12 mouse cellular contexts compared by ENCODE assay signal in genomic region chr2:125031562-125032257, GRCm38 (mm10). TPM values are rescaled to one million over a fixed set of nuclear protein-coding genes. Genes with fewer than 3 reads are reported as not detected.
DNase-seq lines count a peak whose midpoint lies in the region; ATAC-seq and TF ChIP-seq lines count a peak whose summit lies in the region.
"Had no signal": no experiment of that assay in that cellular context is flagged by ENCODE, and none has a peak within 500 bp of the region (broad histone marks: within the 10 kb centered on the region; RNA-seq: fewer than 3 reads in every experiment).

No protein-coding gene starts in this region.

- no peaks in the 10 kb centered on the region for H3K36me3 ChIP-seq in hindbrain, embryonic 14.5 days (replicated peaks; ENCODE audit: control insufficient read depth, insufficient read depth)
- H3K36me3 ChIP-seq in hindbrain, embryonic 11.5 days (ENCODE audit: control insufficient read depth, insufficient read depth, low read length) = no peaks in the 10 kb centered on the region
- no peaks in the 10 kb centered on the region for H3K36me3 ChIP-seq in neural tube, embryonic 14.5 days (ENCODE audit: control insufficient read depth, insufficient read depth, low read length)
- no peaks in the 10 kb centered on the region for H3K36me3 ChIP-seq in lung, postnatal 0 days (ENCODE audit: insufficient read depth, low read length)
- H3K36me3 ChIP-seq: intestine, embryonic 15.5 days; limb, embryonic 12.5 days had no signal

- TF ChIP-seq EP300 in lung, postnatal 0 days (IDR thresholded peaks at IDR 0.05) = no peak

- H3K4me2 ChIP-seq in hindbrain, embryonic 14.5 days (replicated peaks) = peak overlapping the region; percentile 16; the same call in 1 of the 2 replicates
- H3K4me2 ChIP-seq in hindbrain, embryonic 11.5 days (replicated peaks; ENCODE audit: low read depth, low read length) = no peak overlapping the region
- H3K4me2 ChIP-seq in neural tube, embryonic 14.5 days (ENCODE audit: low read depth, low read length) = no peak overlapping the region
- no peak overlapping the region for H3K4me2 ChIP-seq in lung, postnatal 0 days (replicated peaks; ENCODE audit: low read depth, low read length)
- H3K4me2 ChIP-seq: intestine, embryonic 15.5 days; limb, embryonic 12.5 days had no signal

- no peaks in the 10 kb centered on the region for H3K27me3 ChIP-seq in hindbrain, embryonic 14.5 days (ENCODE audit: control insufficient read depth, insufficient read depth, low read length)
- no peaks in the 10 kb centered on the region for H3K27me3 ChIP-seq in hindbrain, embryonic 11.5 days (ENCODE audit: control insufficient read depth, insufficient read depth, low read length)
- H3K27me3 ChIP-seq in neural tube, embryonic 14.5 days (ENCODE audit: control insufficient read depth, insufficient read depth, low read length) = no peaks in the 10 kb centered on the region
- H3K27me3 ChIP-seq in lung, postnatal 0 days (replicated peaks; ENCODE audit: insufficient read depth, low read length) = no peaks in the 10 kb centered on the region
- H3K27me3 ChIP-seq: intestine, embryonic 15.5 days; limb, embryonic 12.5 days; megakaryocyte, embryonic 14.5 days had no signal

- TF ChIP-seq CTCF in lung, postnatal 0 days (IDR thresholded peaks at IDR 0.05) = no peak

- H3K4me1 ChIP-seq in hindbrain, embryonic 14.5 days (replicated peaks; ENCODE audit: control insufficient read depth, insufficient read depth, low read length) = 0 out of 2 replicates have a peak, but pooled peaks cover 10% of the 10 kb centered on the region
- no peaks in the 10 kb centered on the region for H3K4me1 ChIP-seq in hindbrain, embryonic 11.5 days (replicated peaks; ENCODE audit: control insufficient read depth, insufficient read depth, low read length)
- H3K4me1 ChIP-seq in neural tube, embryonic 14.5 days (ENCODE audit: control insufficient read depth, insufficient read depth, low read length) = no peaks in the 10 kb centered on the region
- H3K4me1 ChIP-seq in lung, postnatal 0 days (ENCODE audit: insufficient read depth, low read depth, low read length) = no peaks in the 10 kb centered on the region
- H3K4me1 ChIP-seq: intestine, embryonic 15.5 days had no signal

- WGBS in hindbrain, embryonic 14.5 days = 78% methylated on average over 12 of the region's 12 CpGs
- 90% methylated on average over 12 of the region's 12 CpGs for WGBS in hindbrain, embryonic 11.5 days
- 75% methylated on average over 12 of the region's 12 CpGs for WGBS in neural tube, embryonic 14.5 days
- WGBS in lung, postnatal 0 days = 78% methylated on average over 12 of the region's 12 CpGs

- H3K9me3 ChIP-seq in hindbrain, embryonic 14.5 days (ENCODE audit: control insufficient read depth, low read length) = no peaks in the 10 kb centered on the region
- H3K9me3 ChIP-seq in hindbrain, embryonic 11.5 days (ENCODE audit: control insufficient read depth, low read length) = no peaks in the 10 kb centered on the region
- no peaks in the 10 kb centered on the region for H3K9me3 ChIP-seq in neural tube, embryonic 14.5 days (ENCODE audit: control insufficient read depth, low read length)
- H3K9me3 ChIP-seq in lung, postnatal 0 days (ENCODE audit: low read length) = no peaks in the 10 kb centered on the region
- H3K9me3 ChIP-seq: intestine, embryonic 15.5 days; limb, embryonic 12.5 days; megakaryocyte, embryonic 14.5 days had no signal

- no peak overlapping the region for H3K9ac ChIP-seq in hindbrain, embryonic 14.5 days
- no peak overlapping the region for H3K9ac ChIP-seq in hindbrain, embryonic 11.5 days (ENCODE audit: low read depth, low read length)
- no peak overlapping the region for H3K9ac ChIP-seq in neural tube, embryonic 14.5 days (replicated peaks; ENCODE audit: low read depth, low read length)
- H3K9ac ChIP-seq in lung, postnatal 0 days (replicated peaks; ENCODE audit: low read depth) = no peak overlapping the region
- H3K9ac ChIP-seq: intestine, embryonic 15.5 days; limb, embryonic 12.5 days had no signal

- peak; percentile 86; the same call in 1 of the 2 replicates for ATAC-seq in hindbrain, embryonic 14.5 days (ENCODE audit: low FRiP score)
- ATAC-seq in hindbrain, embryonic 11.5 days (ENCODE audit: low FRiP score) = no peak
- peak; percentile 82 for ATAC-seq in neural tube, embryonic 14.5 days (ENCODE audit: low read depth)
- ATAC-seq in lung, postnatal 0 days = no peak
- ATAC-seq: intestine, embryonic 15.5 days had no signal

- H3K27ac ChIP-seq in hindbrain, embryonic 14.5 days = peak overlapping the region; percentile 61; the same call in 1 of the 2 replicates
- H3K27ac ChIP-seq in hindbrain, embryonic 11.5 days (ENCODE audit: low read depth, low read length) = no peak overlapping the region
- H3K27ac ChIP-seq in neural tube, embryonic 14.5 days (ENCODE audit: low read depth, low read length) = peak overlapping the region; percentile 48; the same call in 1 of the 2 replicates
- H3K27ac ChIP-seq in lung, postnatal 0 days (ENCODE audit: low read length) = no peak overlapping the region
- H3K27ac ChIP-seq: intestine, embryonic 15.5 days; limb, embryonic 12.5 days had no signal

- peak; percentile 60 for DNase-seq in hindbrain, embryonic 14.5 days (ENCODE audit: low spot score)
- DNase-seq in hindbrain, embryonic 11.5 days (ENCODE audit: low spot score) = no peak
- peak; percentile 91 for DNase-seq in cerebellum, adult 11-12 months
- peak; percentile 78 to 92 for DNase-seq in layer of hippocampus, adult 18-20 months (ENCODE audit: low spot score in 2 of 2)
- no peak for DNase-seq in spleen, adult 18-20 months
- DNase-seq in lung, postnatal 0 days (ENCODE audit: low spot score) = no peak
- DNase-seq in embryo, embryonic 9.5 days (ENCODE audit: extremely low spot score) = no peak

- H3K4me3 ChIP-seq in hindbrain, embryonic 14.5 days (replicated peaks; ENCODE audit: low read length) = no peak overlapping the region
- no peak overlapping the region for H3K4me3 ChIP-seq in hindbrain, embryonic 11.5 days (ENCODE audit: low read depth, low read length)
- H3K4me3 ChIP-seq in neural tube, embryonic 14.5 days (ENCODE audit: low read depth, low read length) = no peak overlapping the region
- H3K4me3 ChIP-seq in lung, postnatal 0 days (ENCODE audit: low read depth, low read length) = no peak overlapping the region
- H3K4me3 ChIP-seq: intestine, embryonic 15.5 days; limb, embryonic 12.5 days; megakaryocyte, embryonic 14.5 days had no signal

RNA-seq across cellular contexts. Expression of gene Slc24a5, which starts 36.2 kb away (rescaled TPM):
- polyA plus RNA-seq in hindbrain, embryonic 14.5 days (2014; fragmentation: Nextera tagmentation; extraction: Ambion mirVana) = 5.6 and 8.2 TPM in 2 replicates
- 5.6 TPM in 2 replicates for polyA plus RNA-seq in hindbrain, embryonic 11.5 days (2014; fragmentation: Nextera tagmentation; extraction: Ambion mirVana)
- 1 to 10 TPM in 1 of 2 experiments, under 1 TPM in 1; 0.87 to 1.0 TPM for total RNA-seq in layer of hippocampus, adult 18-20 months (2021)
- 7.1 and 8.0 TPM in 2 replicates for polyA plus RNA-seq in neural tube, embryonic 14.5 days (2014; fragmentation: Nextera tagmentation; extraction: Ambion mirVana)
- polyA plus RNA-seq in lung, postnatal 0 days (2015; fragmentation: Nextera tagmentation; extraction: Ambion mirVana) = 0.88 and 2.0 TPM in 2 replicates
- total RNA-seq: gastrocnemius, adult 8-10 months had no signal

Comparison
In these comparisons a context has a peak if more than half of its experiments do, and no peak if none do; other contexts are left out.
1. ATAC-seq: peak in hindbrain, embryonic 14.5 days (single experiment) and neural tube, embryonic 14.5 days (single experiment); none in hindbrain, embryonic 11.5 days (single experiment) and lung, postnatal 0 days (single experiment).
2. DNase-seq: peak in hindbrain, embryonic 14.5 days (single experiment), cerebellum, adult 11-12 months (single experiment) and layer of hippocampus, adult 18-20 months (2 of 2); none in hindbrain, embryonic 11.5 days (single experiment), spleen, adult 18-20 months (0 of 2), lung, postnatal 0 days (single experiment) and embryo, embryonic 9.5 days (single experiment).
3. H3K27ac ChIP-seq: peak in hindbrain, embryonic 14.5 days (single experiment) and neural tube, embryonic 14.5 days (single experiment); none in hindbrain, embryonic 11.5 days (single experiment) and lung, postnatal 0 days (single experiment).